Mouse (Mus musculus): ENCODE measurements around the gene Tnnt2. TPM values are rescaled to one million over a fixed set of nuclear protein-coding genes. Genes with fewer than 3 reads are reported as not detected.

Gene Tnnt2
- polyA plus RNA-seq, 1 experiment: 16.2 TPM

DNA sequence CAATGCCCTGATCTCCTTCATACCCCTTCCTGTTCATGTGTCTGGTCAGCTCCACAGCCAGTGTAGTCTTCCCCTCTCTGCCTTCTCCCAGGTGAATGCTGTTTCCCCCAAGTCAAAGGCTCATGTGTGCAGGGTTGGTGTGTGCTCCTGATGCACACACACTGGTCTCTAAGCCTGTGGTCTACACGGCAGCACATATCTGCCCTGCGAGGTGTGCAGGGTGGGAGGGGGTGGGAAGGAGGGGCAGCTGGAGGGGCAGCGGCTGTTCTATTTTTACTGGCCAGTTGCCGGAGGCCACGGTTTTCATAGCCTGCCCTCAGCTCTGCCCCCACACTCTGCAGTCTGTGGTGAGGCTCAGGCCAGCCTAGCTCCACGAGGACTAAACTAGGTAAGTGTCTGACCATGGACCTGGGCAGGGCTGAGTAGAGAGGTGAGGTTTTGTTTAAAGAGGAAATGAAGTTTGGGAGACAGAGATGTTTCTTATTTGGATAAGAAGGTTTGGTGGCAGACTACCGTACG, 37.0 kb upstream of the Tnnt2 start:
- TF ChIP-seq CTCF (IDR thresholded peaks at IDR 0.05; ENCODE audit: extremely low read depth, insufficient read depth, low read length) (no peak), POLR2A (IDR thresholded peaks at IDR 0.05; ENCODE audit: extremely low read depth, insufficient read depth, low read length) (no peak)
- Histone ChIP-seq H3K4me1 (ENCODE audit: control insufficient read depth, insufficient read depth, low read length) (0 out of 2 replicates have a peak, but pooled peaks cover under 1% of the 10 kb centered on the region), H3K27ac (ENCODE audit: insufficient read depth, low read length) (no peak overlapping the region), H3K4me3 (ENCODE audit: insufficient read depth, low read length) (no peak overlapping the region)

DNA sequence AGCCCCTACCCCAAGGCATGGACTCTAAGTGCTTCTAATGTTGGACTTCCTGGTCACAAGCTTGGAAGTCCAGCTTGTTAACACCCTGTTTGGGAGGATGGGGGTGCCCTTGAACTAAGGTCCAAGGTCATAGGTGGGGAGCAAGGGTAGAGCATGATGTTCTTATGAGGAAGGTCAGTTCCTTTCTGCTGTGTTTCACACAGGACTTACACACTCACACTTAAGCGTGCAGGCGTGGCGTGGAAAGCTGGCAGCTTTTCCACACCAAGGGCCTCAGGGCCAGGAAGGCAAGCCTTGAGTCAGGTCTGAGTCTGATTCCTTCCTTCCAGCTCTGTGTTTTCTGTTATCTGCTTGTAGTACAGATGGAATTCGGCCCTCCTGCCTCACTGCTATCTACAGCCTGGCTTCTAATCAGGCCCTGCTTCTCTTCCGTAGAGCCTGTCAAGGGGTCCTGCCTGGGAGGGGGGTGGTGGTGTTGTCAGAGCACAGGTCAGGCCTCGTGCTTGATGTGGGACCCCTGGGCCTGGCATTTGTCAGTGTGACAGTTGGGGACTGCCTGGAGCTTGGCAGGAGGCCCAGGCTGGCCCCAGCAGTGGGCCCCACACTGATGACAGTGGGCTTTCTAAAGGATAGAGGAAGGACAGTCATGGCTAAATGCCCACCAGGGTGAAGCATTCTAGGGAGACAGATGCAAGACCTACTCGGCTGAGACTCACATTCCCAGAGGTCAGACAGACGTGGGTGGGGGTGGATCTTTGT, 35.8 kb upstream of the Tnnt2 start:
- TF ChIP-seq CTCF (IDR thresholded peaks at IDR 0.05; ENCODE audit: extremely low read depth, insufficient read depth, low read length) (no peak), POLR2A (IDR thresholded peaks at IDR 0.05; ENCODE audit: extremely low read depth, insufficient read depth, low read length) (no peak)
- H3K27ac ChIP-seq (ENCODE audit: insufficient read depth, low read length): no peak overlapping the region
- no peaks in the 10 kb centered on the region for H3K4me1 ChIP-seq (ENCODE audit: control insufficient read depth, insufficient read depth, low read length)
- H3K4me3 ChIP-seq (ENCODE audit: insufficient read depth, low read length): no peak overlapping the region

GRCm38 (mm10) chr1:135807546-135807945, 28.6 kb upstream of the Tnnt2 start:
- Histone ChIP-seq H3K4me3 (ENCODE audit: insufficient read depth, low read length) (no peak overlapping the region), H3K27ac (ENCODE audit: insufficient read depth, low read length) (no peak overlapping the region), H3K4me1 (ENCODE audit: control insufficient read depth, insufficient read depth, low read length) (no peaks in the 10 kb centered on the region)
- TF ChIP-seq POLR2A (IDR thresholded peaks at IDR 0.05; ENCODE audit: extremely low read depth, insufficient read depth, low read length) (no peak), CTCF (IDR thresholded peaks at IDR 0.05; ENCODE audit: extremely low read depth, insufficient read depth, low read length) (no peak)

GRCm38 (mm10) chr1:135810180-135810579, 26.0 kb upstream of the Tnnt2 start:
- Histone ChIP-seq H3K27ac (ENCODE audit: insufficient read depth, low read length) (no peak overlapping the region), H3K4me1 (ENCODE audit: control insufficient read depth, insufficient read depth, low read length) (no peaks in the 10 kb centered on the region), H3K4me3 (ENCODE audit: insufficient read depth, low read length) (no peak overlapping the region)
- no peak for TF ChIP-seq CTCF (IDR thresholded peaks at IDR 0.05; ENCODE audit: extremely low read depth, insufficient read depth, low read length)
- TF ChIP-seq POLR2A (IDR thresholded peaks at IDR 0.05; ENCODE audit: extremely low read depth, insufficient read depth, low read length): no peak

DNA sequence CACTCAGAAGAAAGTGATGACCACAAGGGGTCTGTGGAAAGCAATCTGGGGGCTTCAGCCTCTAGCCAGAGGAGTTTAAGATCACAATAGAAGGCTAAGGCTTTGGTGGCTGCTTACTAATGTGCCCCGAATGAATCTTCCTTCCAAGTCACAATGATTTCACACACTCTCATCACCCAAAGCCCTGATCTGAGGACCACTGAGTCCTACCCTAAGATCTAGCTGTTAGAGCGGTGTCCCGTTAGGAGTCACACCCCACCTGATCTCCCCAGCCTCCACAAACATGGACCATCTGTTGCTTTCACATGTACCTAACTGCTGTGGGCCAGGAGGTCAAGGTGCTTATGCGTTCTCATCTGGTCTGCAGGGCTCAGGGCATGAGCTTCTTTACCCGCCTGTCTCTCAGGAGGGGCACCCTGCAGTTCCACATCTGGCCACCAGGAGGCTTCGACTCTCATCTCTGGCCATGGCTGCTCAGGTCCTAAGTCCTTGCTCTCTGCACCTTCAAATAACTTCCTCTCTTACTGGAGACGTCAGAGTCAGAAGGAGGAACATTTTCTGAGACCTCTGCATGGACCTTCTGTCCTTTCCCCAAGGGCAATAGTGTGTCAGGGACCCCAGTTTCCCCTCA, 25.0 kb upstream of the Tnnt2 start:
- Histone ChIP-seq H3K4me3 (ENCODE audit: insufficient read depth, low read length) (no peak overlapping the region), H3K27ac (ENCODE audit: insufficient read depth, low read length) (no peak overlapping the region), H3K4me1 (ENCODE audit: control insufficient read depth, insufficient read depth, low read length) (no peaks in the 10 kb centered on the region)
- no peak for TF ChIP-seq POLR2A (IDR thresholded peaks at IDR 0.05; ENCODE audit: extremely low read depth, insufficient read depth, low read length)
- peak; percentile 89 for TF ChIP-seq CTCF (IDR thresholded peaks at IDR 0.05; ENCODE audit: extremely low read depth, insufficient read depth, low read length)

DNA sequence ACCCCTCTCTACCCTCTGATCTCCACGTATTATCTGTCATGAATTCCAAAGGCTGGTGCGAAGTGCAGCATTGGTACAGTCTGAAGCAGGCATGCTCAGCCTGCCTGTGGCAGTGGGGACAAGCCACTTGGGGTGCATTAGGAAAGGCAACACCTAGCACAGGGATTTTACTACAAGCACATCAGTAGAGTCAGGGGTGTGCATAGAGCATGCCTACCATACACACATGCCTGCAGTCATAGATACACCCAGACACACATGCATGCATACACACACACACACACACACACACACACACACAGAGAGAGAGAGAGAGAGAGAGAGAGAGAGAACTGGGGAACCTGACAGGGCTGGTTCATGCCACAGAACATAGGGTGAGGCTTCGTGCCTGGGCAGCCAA, 23.9 kb upstream of the Tnnt2 start:
- Histone ChIP-seq H3K4me1 (ENCODE audit: control insufficient read depth, insufficient read depth, low read length) (no peaks in the 10 kb centered on the region), H3K27ac (ENCODE audit: insufficient read depth, low read length) (no peak overlapping the region), H3K4me3 (ENCODE audit: insufficient read depth, low read length) (no peak overlapping the region)
- TF ChIP-seq POLR2A (IDR thresholded peaks at IDR 0.05; ENCODE audit: extremely low read depth, insufficient read depth, low read length) (no peak), CTCF (IDR thresholded peaks at IDR 0.05; ENCODE audit: extremely low read depth, insufficient read depth, low read length) (no peak)

GRCm38 (mm10) chr1:135812618-135813017, 23.5 kb upstream of the Tnnt2 start:
- no peak overlapping the region for H3K4me3 ChIP-seq (ENCODE audit: insufficient read depth, low read length)
- no peak overlapping the region for H3K27ac ChIP-seq (ENCODE audit: insufficient read depth, low read length)
- H3K4me1 ChIP-seq (ENCODE audit: control insufficient read depth, insufficient read depth, low read length): no peaks in the 10 kb centered on the region
- no peak for TF ChIP-seq POLR2A (IDR thresholded peaks at IDR 0.05; ENCODE audit: extremely low read depth, insufficient read depth, low read length)
- no peak for TF ChIP-seq CTCF (IDR thresholded peaks at IDR 0.05; ENCODE audit: extremely low read depth, insufficient read depth, low read length)

- H3K4me3 ChIP-seq (ENCODE audit: insufficient read depth, low read length): no peak overlapping the region
- no peak overlapping the region for H3K27ac ChIP-seq (ENCODE audit: insufficient read depth, low read length)
- TF ChIP-seq POLR2A (IDR thresholded peaks at IDR 0.05; ENCODE audit: extremely low read depth, insufficient read depth, low read length) (no peak), CTCF (IDR thresholded peaks at IDR 0.05; ENCODE audit: extremely low read depth, insufficient read depth, low read length) (no peak)
- no peaks in the 10 kb centered on the region for H3K4me1 ChIP-seq (ENCODE audit: control insufficient read depth, insufficient read depth, low read length)
Measured at GRCm38 (mm10) chr1:135813071-135813470, 23.1 kb upstream of the Tnnt2 start.

- no peak overlapping the region for H3K4me3 ChIP-seq (ENCODE audit: insufficient read depth, low read length)
- no peaks in the 10 kb centered on the region for H3K4me1 ChIP-seq (ENCODE audit: control insufficient read depth, insufficient read depth, low read length)
- no peak for TF ChIP-seq CTCF (IDR thresholded peaks at IDR 0.05; ENCODE audit: extremely low read depth, insufficient read depth, low read length)
- no peak for TF ChIP-seq POLR2A (IDR thresholded peaks at IDR 0.05; ENCODE audit: extremely low read depth, insufficient read depth, low read length)
- no peak overlapping the region for H3K27ac ChIP-seq (ENCODE audit: insufficient read depth, low read length)
Measured at GRCm38 (mm10) chr1:135813687-135814395, 22.3 kb upstream of the Tnnt2 start.
